In the genomic region with DNA sequence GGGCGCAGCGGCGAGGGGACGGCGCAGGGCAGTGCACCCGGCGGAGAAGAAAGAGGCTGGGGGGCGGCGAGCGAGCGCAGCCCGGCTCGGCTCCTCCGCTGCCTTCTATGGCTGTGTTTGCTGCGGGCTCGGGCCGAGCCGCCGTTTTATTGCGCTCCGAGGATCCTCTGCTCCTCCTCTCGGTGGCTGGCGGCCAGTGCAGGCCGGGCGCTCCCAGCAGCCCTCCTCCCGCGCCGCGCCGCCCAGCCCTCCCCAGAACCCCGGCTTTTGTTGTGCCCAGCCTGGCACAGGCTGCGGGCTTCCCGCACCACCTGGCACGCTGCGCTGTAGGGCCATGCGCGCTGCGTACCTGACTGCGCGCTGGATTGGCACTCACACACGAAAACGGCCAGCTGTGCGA, we compare ENCODE assay signal across 8 mouse cellular contexts. TPM values are rescaled to one million over a fixed set of nuclear protein-coding genes. Genes with fewer than 3 reads are reported as not detected.
DNase-seq lines count a peak whose midpoint lies in the region; ATAC-seq and TF ChIP-seq lines count a peak whose summit lies in the region.

No protein-coding gene starts in this region.

- H3K4me3 ChIP-seq in hindbrain, postnatal 0 days (ENCODE audit: low read length): peak overlapping the region; percentile 87
- H3K4me3 ChIP-seq in left cerebral cortex, adult 2 months: peak overlapping the region; percentile 71

- peak; percentile 54 for TF ChIP-seq CTCF in hindbrain, postnatal 0 days (IDR thresholded peaks at IDR 0.05; ENCODE audit: low read depth)
- peak; percentile 80 for TF ChIP-seq CTCF in left cerebral cortex, adult 2 months (IDR thresholded peaks at IDR 0.05)

- intact Hi-C loops in left cerebral cortex, adult 2 months (cut with DNase I): loop anchor here (2.0 kb wide), 1 partner anchor 38 kb away; no protein-coding TSS in a partner anchor

- peaks cover 23% of the 10 kb centered on the region for H3K4me1 ChIP-seq in hindbrain, postnatal 0 days (ENCODE audit: insufficient read depth, low read length)

- H3K9me3 ChIP-seq in hindbrain, postnatal 0 days (ENCODE audit: low read length): no peaks in the 10 kb centered on the region

- H3K27ac ChIP-seq in hindbrain, postnatal 0 days: peak overlapping the region; percentile 92
- H3K27ac ChIP-seq in left cerebral cortex, adult 2 months: peak overlapping the region; percentile 89

- ATAC-seq in hindbrain, postnatal 0 days: peak; percentile 94
- peak; percentile 95 for ATAC-seq in megakaryocyte, adult 5-6 weeks (ENCODE audit: poor library complexity, severe bottlenecking)

- H3K36me3 ChIP-seq in hindbrain, postnatal 0 days (ENCODE audit: insufficient read depth, low read length): no peaks in the 10 kb centered on the region

- H3K4me2 ChIP-seq in hindbrain, postnatal 0 days (ENCODE audit: low read depth, low read length): peak overlapping the region; percentile 96

- 1% methylated on average over 43 of the region's 43 CpGs for WGBS in hindbrain, postnatal 0 days

- no peaks in the 10 kb centered on the region for H3K27me3 ChIP-seq in hindbrain, postnatal 0 days (ENCODE audit: insufficient read depth, low read length)

- H3K9ac ChIP-seq in hindbrain, postnatal 0 days (replicated peaks; ENCODE audit: low read length): peak overlapping the region; percentile 95

- DNase-seq in WW6 (ENCODE audit: low read depth, low spot score): peak; percentile 61
- DNase-seq in cerebellum, postnatal 36 days: peak; percentile 77 to 86
- DNase-seq in gastrocnemius, adult 8-10 months (ENCODE audit: low spot score in 2 of 2): peak; percentile 81 to 86
- DNase-seq in hindbrain, postnatal 0 days (ENCODE audit: low spot score): peak; percentile 92
- peak; percentile 88 to 89 for DNase-seq in left cerebral cortex, adult 2 months (ENCODE audit: extremely low spot score in 1 of 2, low spot score in 2 of 2)
- peak; percentile 89 for DNase-seq in right cerebral cortex, adult 18-20 months
- DNase-seq in urinary bladder, adult 2 months (ENCODE audit: low spot score): peak; percentile 86

RNA-seq across cellular contexts. Expression of a gene that starts 0.3 kb away (rescaled TPM):
- 10 to 100 TPM; 41.0 to 82.5 (median 52.4) TPM for total RNA-seq in gastrocnemius, adult 8-10 months (2022)
- total RNA-seq in hindbrain, postnatal 0 days (2014; rRNA removed): 164 and 170 TPM in 2 replicates
- polyA plus RNA-seq in hindbrain, postnatal 0 days (2015; fragmentation: Nextera tagmentation; extraction: Ambion mirVana): 102 and 118 TPM in 2 replicates
- total RNA-seq in left cerebral cortex, adult 2 months (2021): 100 to 1,000 TPM; 221 to 255 TPM
- 39.0 and 39.4 TPM in 2 replicates for total RNA-seq in megakaryocyte, adult 5-6 weeks (2015)
- total RNA-seq in megakaryocyte, adult 5-6 weeks (2017): 26.4 and 49.5 TPM in 2 replicates
- 600 and 646 TPM in 2 replicates for polyA plus RNA-seq in urinary bladder, adult 2 months (2012; rRNA removed)

RNA-seq across cellular contexts. Expression of a gene that starts 12.9 kb away (rescaled TPM):
- 1 to 10 TPM in 1 of 4 experiments, under 1 TPM in 3; 0.41 to 1.0 (median 0.94) TPM for total RNA-seq in gastrocnemius, adult 8-10 months (2022)
- 0.31 and 1.2 TPM in 2 replicates for total RNA-seq in hindbrain, postnatal 0 days (2014; rRNA removed)
- 0.20 and 0.47 TPM in 2 replicates for polyA plus RNA-seq in hindbrain, postnatal 0 days (2015; fragmentation: Nextera tagmentation; extraction: Ambion mirVana)
- total RNA-seq in left cerebral cortex, adult 2 months (2021): 1 to 10 TPM; 1.5 to 1.8 TPM
- 0.38 and 0.87 TPM in 2 replicates for total RNA-seq in megakaryocyte, adult 5-6 weeks (2015)
- 0.66 and 1.6 TPM in 2 replicates for total RNA-seq in megakaryocyte, adult 5-6 weeks (2017)
- 1.3 and 2.3 TPM in 2 replicates for polyA plus RNA-seq in urinary bladder, adult 2 months (2012; rRNA removed)

RNA-seq across cellular contexts. Expression of a gene that starts 46.7 kb away (rescaled TPM):
- 10 to 100 TPM; 12.3 to 16.0 (median 14.3) TPM for total RNA-seq in gastrocnemius, adult 8-10 months (2022)
- total RNA-seq in hindbrain, postnatal 0 days (2014; rRNA removed): 25.5 and 30.6 TPM in 2 replicates
- polyA plus RNA-seq in hindbrain, postnatal 0 days (2015; fragmentation: Nextera tagmentation; extraction: Ambion mirVana): 15.4 and 18.5 TPM in 2 replicates
- 10 to 100 TPM; 17.1 to 20.0 TPM for total RNA-seq in left cerebral cortex, adult 2 months (2021)
- 63.8 and 78.5 TPM in 2 replicates for total RNA-seq in megakaryocyte, adult 5-6 weeks (2015)
- 42.1 and 48.1 TPM in 2 replicates for total RNA-seq in megakaryocyte, adult 5-6 weeks (2017)
- 154 and 187 TPM in 2 replicates for polyA plus RNA-seq in urinary bladder, adult 2 months (2012; rRNA removed)

Comparison
In these comparisons a context has a peak if more than half of its experiments do, and no peak if none do; other contexts are left out.
1. Peak in every context shown above with its lines: DNase-seq, ATAC-seq, H3K4me3 ChIP-seq and H3K27ac ChIP-seq.